Mouse (Mus musculus) lung, postnatal 0 days (tissue): Measurements from ENCODE around the gene Ms4a6c. TPM values are rescaled to one million over a fixed set of nuclear protein-coding genes. Genes with fewer than 3 reads are reported as not detected.
"Not testable (repeated sequence)": the region's sequence is repeated elsewhere in the genome, so short reads cannot be mapped to it uniquely, and the experiment has no call there.

Source experiments
- ATAC-seq: fragments of 200-750 bp; cut with Nextera tagmentation; 2 replicates; pipeline ENCODE4 v1.8.0; 2017; ENCODE audit warnings: moderate library complexity
- DNase-seq: peaks from one replicate; pipeline ENCODE4 v3.0.0-alpha.2; 2016; ENCODE audit warnings: low spot score
- H3K27ac ChIP-seq: fragments of 300-500 bp; sonication (generic); 2 replicates; pipeline ENCODE4 v1.5.1; 2014; ENCODE audit warnings: antibody characterized with exemption, mild to moderate bottlenecking, low read length, mixed read lengths
- H3K27me3 ChIP-seq: fragments of 300-500 bp; sonication (generic); replicated peaks from 2 replicates; pipeline ENCODE4 v1.6.1; 2014; ENCODE audit warnings: low read length, mixed read lengths; ENCODE audit not compliant: insufficient read depth
- H3K36me3 ChIP-seq: fragments of 300-500 bp; sonication (generic); 2 replicates; pipeline ENCODE4 v1.6.1; 2014; ENCODE audit warnings: low read length, mixed read lengths; ENCODE audit not compliant: insufficient read depth
- H3K4me1 ChIP-seq: fragments of 300-500 bp; sonication (generic); 2 replicates; pipeline ENCODE4 v1.6.1; 2014; ENCODE audit warnings: antibody characterized with exemption, low read depth, low read length, mixed read lengths; ENCODE audit not compliant: insufficient read depth
- H3K4me2 ChIP-seq: fragments of 300-500 bp; sonication (generic); replicated peaks from 2 replicates; pipeline ENCODE4 v1.6.1; 2014; ENCODE audit warnings: low read depth, mild to moderate bottlenecking, low read length, moderate library complexity, mixed read lengths
- H3K4me3 ChIP-seq: fragments of 300-500 bp; sonication (generic); 2 replicates; pipeline ENCODE4 v1.5.1; 2014; ENCODE audit warnings: low read depth, low read length
- H3K9ac ChIP-seq: fragments of 300-500 bp; sonication (generic); replicated peaks from 2 replicates; pipeline ENCODE4 v1.6.1; 2014; ENCODE audit warnings: low read depth, mild to moderate bottlenecking
- H3K9me3 ChIP-seq: fragments of 300-500 bp; sonication (generic); 2 replicates; pipeline ENCODE4 v1.6.1; 2016; ENCODE audit warnings: low read length, mixed read lengths
- CTCF ChIP-seq: IDR thresholded peaks from 2 replicates; pipeline ENCODE4 v1.5.1; 2016; ENCODE audit warnings: antibody characterized with exemption, mild to moderate bottlenecking
- EP300 ChIP-seq: IDR thresholded peaks from 2 replicates; pipeline ENCODE4 v1.6.1; 2016; ENCODE audit warnings: antibody characterized with exemption, mild to moderate bottlenecking, control low read depth
- WGBS: fragments of 180-500 bp; shearing (Covaris S2); extraction: QIAGEN DNeasy Blood & Tissue Kit; methylation state at CpG from one replicate; pipeline ENCODE4 v1.1.7; 2014; 5-methylcytosine and 5-hydroxymethylcytosine counted together
- polyA plus RNA-seq: library from polyadenylated mRNA; unstranded; fragments of >200 nt; fragmentation: Nextera tagmentation; extraction: Ambion mirVana; gene quantifications from 2 replicates; pipeline ENCODE4 v1.2.1, GENCODE M21; 2015

Gene Ms4a6c
- 10.8 and 12.6 TPM in 2 replicates for polyA plus RNA-seq

- ATAC-seq, H3K4me3 ChIP-seq: not testable (repeated sequence)
- 74% methylated on average over 4 of the region's 4 CpGs for WGBS
These were observed at the start of gene Ms4a6c for GRCm38 (mm10) chr19:11469215-11469614. Ms4a6c (plus strand) TSS chr19:11469366.

GRCm38 (mm10) chr19:11431209-11431608 lies 38.0 kb upstream of the Ms4a6c start:
- not testable (repeated sequence) for H3K9ac ChIP-seq, H3K4me1 ChIP-seq, H3K36me3 ChIP-seq, H3K4me2 ChIP-seq, H3K27ac ChIP-seq, H3K4me3 ChIP-seq, H3K27me3 ChIP-seq, H3K9me3 ChIP-seq
- peak; percentile 49 for ATAC-seq
- DNase-seq, result peak; percentile 31
- 74% methylated on average over 1 of the region's 1 CpGs for WGBS

More at GRCm38 (mm10) chr19:11469215-11469614, at the start of gene Ms4a6c:
- DNase-seq, H3K9me3 ChIP-seq, H3K9ac ChIP-seq, H3K4me2 ChIP-seq, H3K36me3 ChIP-seq, H3K27me3 ChIP-seq, H3K4me1 ChIP-seq, H3K27ac ChIP-seq: not testable (repeated sequence)

- TF ChIP-seq EP300 (no peak), CTCF (no peak)
- 77% methylated on average over 4 of the region's 4 CpGs for whole genome bisulfite sequencing
These were observed 33.9 kb upstream of the Ms4a6c start for GRCm38 (mm10) chr19:11435058-11435834.

GRCm38 (mm10) chr19:11443338-11443737 lies 25.8 kb upstream of the Ms4a6c start, which contains the start of gene Ms4a4b:
Ms4a4b (plus strand) TSS chr19:11443553.
- ATAC-seq (no peak), DNase-seq (no peak)
- no peak within 1 kb of the TSS for H3K9ac ChIP-seq
- no peak within 1 kb of the TSS for H3K4me2 ChIP-seq
- no peaks in the 10 kb centered on the region for H3K9me3 ChIP-seq
- no peak within 1 kb of the TSS for H3K4me3 ChIP-seq
- TF ChIP-seq CTCF (no peak), EP300 (no peak)
- no peaks in the 10 kb centered on the region for H3K4me1 ChIP-seq
- no peaks in the 10 kb centered on the region for H3K27me3 ChIP-seq
- no peak within 1 kb of the TSS for H3K27ac ChIP-seq
- H3K36me3 ChIP-seq, result no peaks in the 10 kb centered on the region

More at GRCm38 (mm10) chr19:11435058-11435834, 33.9 kb upstream of the Ms4a6c start:
- H3K9me3 ChIP-seq, result no peaks in the 10 kb centered on the region
- no peaks in the 10 kb centered on the region for H3K36me3 ChIP-seq
- no peak overlapping the region for H3K4me2 ChIP-seq
- no peak overlapping the region for H3K4me3 ChIP-seq
- ATAC-seq, result no peak
- H3K9ac ChIP-seq, result no peak overlapping the region
- no peaks in the 10 kb centered on the region for H3K4me1 ChIP-seq
- no peak for DNase-seq
- no peak overlapping the region for H3K27ac ChIP-seq
- no peaks in the 10 kb centered on the region for H3K27me3 ChIP-seq

GRCm38 (mm10) chr19:11443964-11444363 lies 25.2 kb upstream of the Ms4a6c start:
- WGBS, result 69% methylated on average over 5 of the region's 5 CpGs

GRCm38 (mm10) chr19:11447238-11447637 lies 21.9 kb upstream of the Ms4a6c start:
- DNase-seq (peak; percentile 7), ATAC-seq (no peak)
- H3K4me1 ChIP-seq, result no peaks in the 10 kb centered on the region
- WGBS, result 77% methylated on average over 2 of the region's 2 CpGs
- no peak overlapping the region for H3K4me2 ChIP-seq
- no peak for TF ChIP-seq CTCF
- TF ChIP-seq EP300, result no peak
- H3K27me3 ChIP-seq, result no peaks in the 10 kb centered on the region
- no peaks in the 10 kb centered on the region for H3K36me3 ChIP-seq
- H3K9me3 ChIP-seq, result no peaks in the 10 kb centered on the region
- no peak overlapping the region for H3K9ac ChIP-seq
- no peak overlapping the region for H3K4me3 ChIP-seq
- H3K27ac ChIP-seq, result no peak overlapping the region

More at GRCm38 (mm10) chr19:11443964-11444363, 25.2 kb upstream of the Ms4a6c start:
- Histone ChIP-seq H3K4me2 (no peak overlapping the region), H3K27ac (no peak overlapping the region), H3K4me1 (no peaks in the 10 kb centered on the region), H3K9me3 (no peaks in the 10 kb centered on the region), H3K9ac (no peak overlapping the region), H3K36me3 (no peaks in the 10 kb centered on the region), H3K4me3 (no peak overlapping the region), H3K27me3 (no peaks in the 10 kb centered on the region)
- DNase-seq (no peak), ATAC-seq (no peak)
- TF ChIP-seq EP300 (no peak), CTCF (no peak)

GRCm38 (mm10) chr19:11459041-11459440 lies 10.1 kb upstream of the Ms4a6c start:
- not testable (repeated sequence) for H3K27me3 ChIP-seq, H3K4me2 ChIP-seq, H3K4me3 ChIP-seq, H3K9me3 ChIP-seq, H3K9ac ChIP-seq, DNase-seq, H3K27ac ChIP-seq, ATAC-seq, H3K36me3 ChIP-seq, H3K4me1 ChIP-seq
- 65% methylated on average over 2 of the region's 4 CpGs for WGBS
